Mouse (Mus musculus) brain, embryonic 14.5 days (tissue): ENCODE results near the gene Large2. TPM values are rescaled to one million over a fixed set of nuclear protein-coding genes. Genes with fewer than 3 reads are reported as not detected.

Experiments used
- DNase-seq: peaks from one replicate; pipeline ENCODE4 v3.0.0-alpha.2; 2011; ENCODE audit warnings: low read depth
- CTCF ChIP-seq: fragments of 200-500 bp; IDR thresholded peaks from 2 replicates; pipeline ENCODE4 v1.5.1; 2012; ENCODE audit warnings: inconsistent platforms, mild to moderate bottlenecking, moderate library complexity, borderline replicate concordance; ENCODE audit not compliant: insufficient read depth, insufficient read length; ENCODE audit errors: extremely low read depth
- POLR2A ChIP-seq: fragments of 200-500 bp; IDR thresholded peaks from 2 replicates; pipeline ENCODE4 v1.6.1; 2012; ENCODE audit warnings: mild to moderate bottlenecking, inconsistent platforms, borderline replicate concordance; ENCODE audit not compliant: poor library complexity, insufficient read depth, insufficient read length, severe bottlenecking; ENCODE audit errors: extremely low read depth
- polyA plus RNA-seq: library from polyadenylated mRNA; depleted of rRNA; stranded (reverse); fragments of >200 nt; gene quantifications from 2 replicates; pipeline ENCODE4 v1.2.3, GENCODE M21; 2012

The Large2 gene
- polyA plus RNA-seq, 1 experiment: 3.7 TPM

GRCm38 (mm10) chr2:92377320-92377719, 2.7 kb upstream of the Large2 start:
- no peak for TF ChIP-seq POLR2A
- TF ChIP-seq CTCF: no peak

GRCm38 (mm10) chr2:92376300-92376699, 1.6 kb upstream of the Large2 start:
- TF ChIP-seq POLR2A: no peak
- no peak for TF ChIP-seq CTCF
- DNase-seq: no peak

More at GRCm38 (mm10) chr2:92377320-92377719, 2.7 kb upstream of the Large2 start:
- DNase-seq: no peak

GRCm38 (mm10) chr2:92375788-92376187, 1.1 kb upstream of the Large2 start:
- TF ChIP-seq CTCF (no peak), POLR2A (no peak)
- DNase-seq: no peak

GRCm38 (mm10) chr2:92375099-92375623, 492 bp upstream of the Large2 start:
- DNase-seq: peak; percentile 99

GRCm38 (mm10) chr2:92373437-92373813, 1.2 kb downstream of the Large2 start:
- no peak for DNase-seq
- TF ChIP-seq POLR2A (no peak), CTCF (no peak)

More at GRCm38 (mm10) chr2:92375099-92375623, 492 bp upstream of the Large2 start:
- TF ChIP-seq POLR2A (peak; percentile 60; the same call in 1 of the 2 replicates), CTCF (no peak)

- DNase-seq: peak; percentile 74
- no peak for TF ChIP-seq CTCF
- TF ChIP-seq POLR2A: no peak
Measured at GRCm38 (mm10) chr2:92372767-92373436, 1.8 kb downstream of the Large2 start.

GRCm38 (mm10) chr2:92371971-92372690, 2.5 kb downstream of the Large2 start:
- TF ChIP-seq CTCF (no peak), POLR2A (no peak)
- DNase-seq: peak; percentile 72

GRCm38 (mm10) chr2:92370821-92371805, 3.6 kb downstream of the Large2 start:
- TF ChIP-seq POLR2A (no peak), CTCF (no peak)
- peak; percentile 57 for DNase-seq

- TF ChIP-seq CTCF (no peak), POLR2A (no peak)
- DNase-seq: peak; percentile 19
Measured at GRCm38 (mm10) chr2:92370375-92370774, 4.3 kb downstream of the Large2 start.

GRCm38 (mm10) chr2:92367383-92368029, 7.2 kb downstream of the Large2 start:
- no peak for DNase-seq
- TF ChIP-seq POLR2A: no peak
- TF ChIP-seq CTCF: no peak
